8 mouse cellular contexts compared by ENCODE assay signal in genomic region chr13:55330567-55331400, GRCm38 (mm10). TPM values are rescaled to one million over a fixed set of nuclear protein-coding genes. Genes with fewer than 3 reads are reported as not detected.
A peak's percentile ranks its signal among the peaks of the same experiment; 100 is the strongest.
DNase-seq lines count a peak whose midpoint lies in the region; ATAC-seq and TF ChIP-seq lines count a peak whose summit lies in the region.

No protein-coding gene starts in this region.

- H3K36me3 ChIP-seq in heart, embryonic 12.5 days, result peaks cover 8% of the 10 kb centered on the region
- no peaks in the 10 kb centered on the region; the same call in 1 of the 2 replicates for H3K36me3 ChIP-seq in ES-E14 (ENCODE audit: control insufficient read depth, insufficient read depth, low read length, poor library complexity, severe bottlenecking)
- H3K36me3 ChIP-seq in forebrain, embryonic 14.5 days (ENCODE audit: control insufficient read depth, insufficient read depth, low read length), result peaks cover 11% of the 10 kb centered on the region
- H3K36me3 ChIP-seq in liver, postnatal 0 days (replicated peaks; ENCODE audit: insufficient read depth, low read length), result peaks cover 13% of the 10 kb centered on the region

- peak; percentile 37 for ATAC-seq in heart, embryonic 12.5 days (ENCODE audit: insufficient number of reproducible peaks, low FRiP score)
- ATAC-seq in forebrain, embryonic 14.5 days, result no peak
- ATAC-seq in liver, postnatal 0 days, result no peak

- peak; percentile 76 for TF ChIP-seq CTCF in liver, postnatal 0 days (IDR thresholded peaks at IDR 0.05; ENCODE audit: low read depth)

- no peaks in the 10 kb centered on the region for H3K9me3 ChIP-seq in heart, embryonic 12.5 days (replicated peaks)
- H3K9me3 ChIP-seq in ES-E14 (ENCODE audit: control insufficient read depth, insufficient read depth, low read depth, low read length), result no peaks in the 10 kb centered on the region
- no peaks in the 10 kb centered on the region for H3K9me3 ChIP-seq in forebrain, embryonic 14.5 days (replicated peaks; ENCODE audit: control insufficient read depth, low read length)
- no peaks in the 10 kb centered on the region for H3K9me3 ChIP-seq in liver, postnatal 0 days (ENCODE audit: low read length)

- peak overlapping the region; percentile 62 for H3K4me3 ChIP-seq in heart, embryonic 12.5 days
- peak overlapping the region; percentile 86 to 93 for H3K4me3 ChIP-seq in ES-E14 (ENCODE audit: insufficient read depth in 1 of 2, low read depth in 1 of 2, low read length in 2 of 2, poor library complexity in 1 of 2, severe bottlenecking in 1 of 2)
- peak overlapping the region; percentile 56 for H3K4me3 ChIP-seq in forebrain, embryonic 14.5 days (ENCODE audit: low read depth, low read length)
- H3K4me3 ChIP-seq in liver, postnatal 0 days (ENCODE audit: low read depth, low read length), result peak overlapping the region; percentile 77

- TF ChIP-seq EP300 in liver, postnatal 0 days (IDR thresholded peaks at IDR 0.05; ENCODE audit: low read depth), result no peak

- H3K4me2 ChIP-seq in heart, embryonic 12.5 days, result peak overlapping the region; percentile 89
- peak overlapping the region; percentile 85 for H3K4me2 ChIP-seq in forebrain, embryonic 14.5 days (ENCODE audit: low read length)
- peak overlapping the region; percentile 94 for H3K4me2 ChIP-seq in liver, postnatal 0 days (ENCODE audit: low read depth, low read length)

- peak overlapping the region; percentile 84; the same call in 1 of the 2 replicates for H3K27ac ChIP-seq in heart, embryonic 12.5 days (ENCODE audit: poor library complexity, severe bottlenecking)
- H3K27ac ChIP-seq in ES-E14 (ENCODE audit: insufficient read depth, low read depth, low read length, poor library complexity, severe bottlenecking), result peak overlapping the region; percentile 90
- H3K27ac ChIP-seq in forebrain, embryonic 14.5 days (ENCODE audit: low read depth, low read length), result peak overlapping the region; percentile 85
- peak overlapping the region; percentile 87 for H3K27ac ChIP-seq in liver, postnatal 0 days (ENCODE audit: low read depth)

- H3K4me1 ChIP-seq in heart, embryonic 12.5 days (replicated peaks), result peaks cover 38% of the 10 kb centered on the region
- H3K4me1 ChIP-seq in ES-E14 (ENCODE audit: control insufficient read depth in 2 of 2, insufficient read depth in 2 of 2, low read length in 2 of 2, poor library complexity in 1 of 2), result peaks cover 0 to 30% of the 10 kb centered on the region in 2 experiments; a peak in 3 of 4 replicates
- peaks cover 23% of the 10 kb centered on the region for H3K4me1 ChIP-seq in forebrain, embryonic 14.5 days (ENCODE audit: control insufficient read depth, insufficient read depth, low read length)
- H3K4me1 ChIP-seq in liver, postnatal 0 days (ENCODE audit: insufficient read depth), result peaks cover 30% of the 10 kb centered on the region

- DNase-seq in heart, postnatal 25 days (ENCODE audit: low spot score), result no peak
- no peak for DNase-seq in ES-E14 (ENCODE audit: low read depth, low spot score)
- DNase-seq in forebrain, embryonic 14.5 days (ENCODE audit: low spot score), result no peak
- DNase-seq in liver, postnatal 0 days, result no peak
- DNase-seq in layer of hippocampus, adult 9-10 months (ENCODE audit: low spot score), result no peak
- DNase-seq in right cerebral cortex, postnatal 10 days (ENCODE audit: low spot score in 2 of 2), result no peak
- no peak for DNase-seq in thymus, postnatal 10 days (ENCODE audit: low spot score in 2 of 2)

- in situ Hi-C loops in ES-E14 (cut with MboI; ENCODE audit: low sequenced_read_pairs in 2 of 2, unreplicated experiment in 2 of 2), result no loop called here

- no peaks in the 10 kb centered on the region for H3K27me3 ChIP-seq in heart, embryonic 12.5 days (replicated peaks)
- no peaks in the 10 kb centered on the region for H3K27me3 ChIP-seq in forebrain, embryonic 14.5 days (replicated peaks; ENCODE audit: control insufficient read depth, insufficient read depth, low read length)
- no peaks in the 10 kb centered on the region for H3K27me3 ChIP-seq in liver, postnatal 0 days (ENCODE audit: insufficient read depth, low read length)

- peak overlapping the region; percentile 70; the same call in 1 of the 2 replicates for H3K9ac ChIP-seq in heart, embryonic 12.5 days
- peak overlapping the region; percentile 93 for H3K9ac ChIP-seq in ES-E14 (ENCODE audit: insufficient read depth, low read depth, low read length, poor library complexity, severe bottlenecking)
- H3K9ac ChIP-seq in forebrain, embryonic 14.5 days (ENCODE audit: low read length), result peak overlapping the region; percentile 72
- H3K9ac ChIP-seq in liver, postnatal 0 days (replicated peaks), result peak overlapping the region; percentile 87

- intact Hi-C loops in heart, postnatal 25 days (cut with DNase I), result no loop called here

- 44% methylated on average over 14 of the region's 14 CpGs for WGBS in heart, embryonic 12.5 days
- WGBS in forebrain, embryonic 14.5 days, result 58% methylated on average over 14 of the region's 14 CpGs
- 57% methylated on average over 14 of the region's 14 CpGs for WGBS in liver, postnatal 0 days (ENCODE audit: insufficient replicate concordance)

TF ChIP-seq in ES-E14, 5 proteins besides CTCF, POLR2A, EP300 and RAD21:
- TF ChIP-seq MAFK (IDR thresholded peaks at IDR 0.05; ENCODE audit: insufficient read depth, low read depth, low read length) (peak; percentile 90), CHD2 (IDR thresholded peaks at IDR 0.05; ENCODE audit: low read depth, low read length) (0 out of 2 replicates have a peak, but pooled peaks have one; percentile 11), ZNF384 (IDR thresholded peaks at IDR 0.05; ENCODE audit: low read depth, low read length) (peak; percentile 91), HCFC1 (IDR thresholded peaks at IDR 0.05; ENCODE audit: borderline replicate concordance, insufficient read depth, low read length) (no peak), ZC3H11A (IDR thresholded peaks at IDR 0.05; ENCODE audit: borderline replicate concordance, low read depth, low read length) (peak; percentile 4; the same call in 1 of the 2 replicates)
TF ChIP-seq in ES-E14: peak in this region for 4.

RNA-seq across cellular contexts. Expression of gene Mxd3, which starts 1.2 kb away (rescaled TPM):
- 14.7 and 15.2 TPM in 2 replicates for polyA plus RNA-seq in heart, embryonic 12.5 days (2016; fragmentation: Nextera tagmentation; extraction: Ambion mirVana)
- under 1 TPM; 0.36 to 0.65 TPM for total RNA-seq in heart, postnatal 25 days (2021)
- 12.5 and 19.8 TPM in 2 replicates for total RNA-seq in ES-E14 (2012; rRNA removed)
- polyA plus RNA-seq in forebrain, embryonic 14.5 days (2014; fragmentation: Nextera tagmentation; extraction: Ambion mirVana), result 33.2 and 37.1 TPM in 2 replicates
- 14.0 and 15.9 TPM in 2 replicates for polyA plus RNA-seq in liver, postnatal 0 days (2015; fragmentation: Nextera tagmentation; extraction: Ambion mirVana)

RNA-seq across cellular contexts. Expression of gene Rab24, which starts 9.0 kb away (rescaled TPM):
- 62.0 and 62.3 TPM in 2 replicates for polyA plus RNA-seq in heart, embryonic 12.5 days (2016; fragmentation: Nextera tagmentation; extraction: Ambion mirVana)
- total RNA-seq in heart, postnatal 25 days (2021), result 10 to 100 TPM; 36.6 to 37.0 TPM
- total RNA-seq in ES-E14 (2012; rRNA removed), result 67.5 and 79.4 TPM in 2 replicates
- polyA plus RNA-seq in forebrain, embryonic 14.5 days (2014; fragmentation: Nextera tagmentation; extraction: Ambion mirVana), result 94.2 and 104 TPM in 2 replicates
- 38.7 and 39.6 TPM in 2 replicates for polyA plus RNA-seq in liver, postnatal 0 days (2015; fragmentation: Nextera tagmentation; extraction: Ambion mirVana)

RNA-seq across cellular contexts. Expression of gene Prelid1, which starts 10.5 kb away (rescaled TPM):
- polyA plus RNA-seq in heart, embryonic 12.5 days (2016; fragmentation: Nextera tagmentation; extraction: Ambion mirVana), result 328 and 343 TPM in 2 replicates
- total RNA-seq in heart, postnatal 25 days (2021), result 10 to 100 TPM; 49.8 to 52.9 TPM
- total RNA-seq in ES-E14 (2012; rRNA removed), result 198 and 217 TPM in 2 replicates
- polyA plus RNA-seq in forebrain, embryonic 14.5 days (2014; fragmentation: Nextera tagmentation; extraction: Ambion mirVana), result 360 and 415 TPM in 2 replicates
- polyA plus RNA-seq in liver, postnatal 0 days (2015; fragmentation: Nextera tagmentation; extraction: Ambion mirVana), result 196 and 213 TPM in 2 replicates

RNA-seq across cellular contexts. Expression of gene Lman2, which starts 31.8 kb away (rescaled TPM):
- polyA plus RNA-seq in heart, embryonic 12.5 days (2016; fragmentation: Nextera tagmentation; extraction: Ambion mirVana), result 105 and 106 TPM in 2 replicates
- total RNA-seq in heart, postnatal 25 days (2021), result 10 to 100 TPM; 49.1 to 49.8 TPM
- 195 and 272 TPM in 2 replicates for total RNA-seq in ES-E14 (2012; rRNA removed)
- 45.0 and 52.0 TPM in 2 replicates for polyA plus RNA-seq in forebrain, embryonic 14.5 days (2014; fragmentation: Nextera tagmentation; extraction: Ambion mirVana)
- 50.5 and 56.0 TPM in 2 replicates for polyA plus RNA-seq in liver, postnatal 0 days (2015; fragmentation: Nextera tagmentation; extraction: Ambion mirVana)

RNA-seq across cellular contexts. Expression of gene Rgs14, which starts 38.7 kb away (rescaled TPM):
- 0.42 and 0.52 TPM in 2 replicates for polyA plus RNA-seq in heart, embryonic 12.5 days (2016; fragmentation: Nextera tagmentation; extraction: Ambion mirVana)
- total RNA-seq in heart, postnatal 25 days (2021), result under 1 TPM; 0.50 to 0.57 TPM
- 0.62 and 1.4 TPM in 2 replicates for total RNA-seq in ES-E14 (2012; rRNA removed)
- 0.66 and 0.75 TPM in 2 replicates for polyA plus RNA-seq in forebrain, embryonic 14.5 days (2014; fragmentation: Nextera tagmentation; extraction: Ambion mirVana)
- 2.8 and 3.1 TPM in 2 replicates for polyA plus RNA-seq in liver, postnatal 0 days (2015; fragmentation: Nextera tagmentation; extraction: Ambion mirVana)
